Mouse (Mus musculus): ENCODE results near the gene Tlr5. TPM values are rescaled to one million over a fixed set of nuclear protein-coding genes. Genes with fewer than 3 reads are reported as not detected.
A peak's percentile ranks its signal among the peaks of the same experiment; 100 is the strongest.

Gene Tlr5
- polyA plus RNA-seq, 1 experiment from 2014 or later, result 1.2 TPM

- no peak overlapping the region for H3K4me2 ChIP-seq (replicated peaks; ENCODE audit: low read depth)
- H3K36me3 ChIP-seq (ENCODE audit: control insufficient read depth, insufficient read depth, low read length), result no peaks in the 10 kb centered on the region
- no peak for TF ChIP-seq EP300 (optimal IDR thresholded peaks at IDR 0.05)
- TF ChIP-seq CTCF (IDR thresholded peaks at IDR 0.05; ENCODE audit: low read depth), result peak; percentile 26; the same call in 1 of the 2 replicates
- H3K4me1 ChIP-seq (replicated peaks; ENCODE audit: control insufficient read depth, insufficient read depth), result no peaks in the 10 kb centered on the region
- DNase-seq (ENCODE audit: low spot score) (no peak), ATAC-seq (ENCODE audit: low FRiP score, low TSS enrichment) (no peak)
- no peak overlapping the region for H3K27ac ChIP-seq (replicated peaks)
- no peaks in the 10 kb centered on the region for H3K9me3 ChIP-seq (ENCODE audit: control insufficient read depth, low read length)
- H3K9ac ChIP-seq (ENCODE audit: low read length), result no peak overlapping the region
- no peaks in the 10 kb centered on the region for H3K27me3 ChIP-seq (ENCODE audit: control insufficient read depth, insufficient read depth, low read length)
- WGBS, result 82% methylated on average over 14 of the region's 14 CpGs
- no peak overlapping the region for H3K4me3 ChIP-seq (ENCODE audit: low read depth, low read length)
Measured at GRCm38 (mm10) chr1:182974826-182975225, 20.2 kb downstream of the Tlr5 start.

GRCm38 (mm10) chr1:182980702-182981101 is 26.1 kb downstream of the Tlr5 start:
- no peak overlapping the region for H3K4me2 ChIP-seq (replicated peaks; ENCODE audit: low read depth)
- H3K36me3 ChIP-seq (ENCODE audit: control insufficient read depth, insufficient read depth, low read length), result no peaks in the 10 kb centered on the region
- 67% methylated on average over 6 of the region's 6 CpGs for WGBS
- DNase-seq (ENCODE audit: low spot score) (no peak), ATAC-seq (ENCODE audit: low FRiP score, low TSS enrichment) (no peak)
- no peak overlapping the region for H3K4me3 ChIP-seq (ENCODE audit: low read depth, low read length)
- H3K27ac ChIP-seq (replicated peaks), result no peak overlapping the region
- H3K9ac ChIP-seq (ENCODE audit: low read length), result no peak overlapping the region
- H3K9me3 ChIP-seq (ENCODE audit: control insufficient read depth, low read length), result no peaks in the 10 kb centered on the region
- TF ChIP-seq CTCF (IDR thresholded peaks at IDR 0.05; ENCODE audit: low read depth) (no peak), EP300 (optimal IDR thresholded peaks at IDR 0.05) (no peak)
- H3K4me1 ChIP-seq (replicated peaks; ENCODE audit: control insufficient read depth, insufficient read depth), result no peaks in the 10 kb centered on the region
- no peaks in the 10 kb centered on the region for H3K27me3 ChIP-seq (ENCODE audit: control insufficient read depth, insufficient read depth, low read length)

GRCm38 (mm10) chr1:182982995-182983394 is 28.4 kb downstream of the Tlr5 start:
- Histone ChIP-seq H3K27ac (replicated peaks) (peak overlapping the region; percentile 46; the same call in 1 of the 2 replicates), H3K27me3 (ENCODE audit: control insufficient read depth, insufficient read depth, low read length) (no peaks in the 10 kb centered on the region), H3K4me1 (replicated peaks; ENCODE audit: control insufficient read depth, insufficient read depth) (no peaks in the 10 kb centered on the region), H3K9ac (ENCODE audit: low read length) (0 out of 2 replicates have a peak overlapping the region, but pooled peaks have one; percentile 55), H3K4me2 (replicated peaks; ENCODE audit: low read depth) (peak overlapping the region; percentile 44), H3K4me3 (ENCODE audit: low read depth, low read length) (no peak overlapping the region), H3K36me3 (ENCODE audit: control insufficient read depth, insufficient read depth, low read length) (no peaks in the 10 kb centered on the region), H3K9me3 (ENCODE audit: control insufficient read depth, low read length) (no peaks in the 10 kb centered on the region)
- ATAC-seq (ENCODE audit: low FRiP score, low TSS enrichment) (peak; percentile 98), DNase-seq (ENCODE audit: low spot score) (peak; percentile 96)
- under 1% methylated on average over 13 of the region's 15 CpGs for WGBS
- TF ChIP-seq EP300 (optimal IDR thresholded peaks at IDR 0.05) (no peak), CTCF (IDR thresholded peaks at IDR 0.05; ENCODE audit: low read depth) (peak; percentile 73)

- H3K4me1 ChIP-seq (replicated peaks; ENCODE audit: control insufficient read depth, insufficient read depth), result no peaks in the 10 kb centered on the region
- peak overlapping the region; percentile 44 for H3K4me2 ChIP-seq (replicated peaks; ENCODE audit: low read depth)
- WGBS, result 40% methylated on average over 14 of the region's 14 CpGs
- ATAC-seq (ENCODE audit: low FRiP score, low TSS enrichment) (0 out of 2 replicates have a peak, but pooled peaks have one; percentile 8), DNase-seq (ENCODE audit: low spot score) (no peak)
- no peak overlapping the region for H3K4me3 ChIP-seq (ENCODE audit: low read depth, low read length)
- no peaks in the 10 kb centered on the region for H3K9me3 ChIP-seq (ENCODE audit: control insufficient read depth, low read length)
- 0 out of 2 replicates have a peak overlapping the region, but pooled peaks have one; percentile 55 for H3K9ac ChIP-seq (ENCODE audit: low read length)
- no peak for TF ChIP-seq EP300 (optimal IDR thresholded peaks at IDR 0.05)
- no peak for TF ChIP-seq CTCF (IDR thresholded peaks at IDR 0.05; ENCODE audit: low read depth)
- H3K27me3 ChIP-seq (ENCODE audit: control insufficient read depth, insufficient read depth, low read length), result no peaks in the 10 kb centered on the region
- H3K36me3 ChIP-seq (ENCODE audit: control insufficient read depth, insufficient read depth, low read length), result no peaks in the 10 kb centered on the region
- peak overlapping the region; percentile 46 for H3K27ac ChIP-seq (replicated peaks)
Measured at GRCm38 (mm10) chr1:182983496-182984127, 29.0 kb downstream of the Tlr5 start.

GRCm38 (mm10) chr1:182986243-182986642 is 31.7 kb downstream of the Tlr5 start:
- 38% methylated on average over 13 of the region's 13 CpGs for WGBS
- TF ChIP-seq EP300 (optimal IDR thresholded peaks at IDR 0.05), result peak; percentile 65
- no peak for TF ChIP-seq CTCF (IDR thresholded peaks at IDR 0.05; ENCODE audit: low read depth)
- ATAC-seq (ENCODE audit: low FRiP score, low TSS enrichment) (peak; percentile 30; the same call in 1 of the 2 replicates), DNase-seq (ENCODE audit: low spot score) (no peak)
- no peak overlapping the region for H3K4me3 ChIP-seq (ENCODE audit: low read depth, low read length)
- H3K9me3 ChIP-seq (ENCODE audit: control insufficient read depth, low read length), result no peaks in the 10 kb centered on the region
- H3K36me3 ChIP-seq (ENCODE audit: control insufficient read depth, insufficient read depth, low read length), result no peaks in the 10 kb centered on the region
- 0 out of 2 replicates have a peak, but pooled peaks cover 2% of the 10 kb centered on the region for H3K4me1 ChIP-seq (replicated peaks; ENCODE audit: control insufficient read depth, insufficient read depth)
- no peaks in the 10 kb centered on the region for H3K27me3 ChIP-seq (ENCODE audit: control insufficient read depth, insufficient read depth, low read length)
- H3K4me2 ChIP-seq (replicated peaks; ENCODE audit: low read depth), result no peak overlapping the region
- peak overlapping the region; percentile 59 for H3K27ac ChIP-seq (replicated peaks)
- no peak overlapping the region for H3K9ac ChIP-seq (ENCODE audit: low read length)

- Histone ChIP-seq H3K4me3 (ENCODE audit: low read depth, low read length) (no peak overlapping the region), H3K27ac (replicated peaks) (peak overlapping the region; percentile 59), H3K9ac (ENCODE audit: low read length) (no peak overlapping the region), H3K4me1 (replicated peaks; ENCODE audit: control insufficient read depth, insufficient read depth) (0 out of 2 replicates have a peak, but pooled peaks cover 2% of the 10 kb centered on the region), H3K27me3 (ENCODE audit: control insufficient read depth, insufficient read depth, low read length) (no peaks in the 10 kb centered on the region), H3K4me2 (replicated peaks; ENCODE audit: low read depth) (no peak overlapping the region), H3K9me3 (ENCODE audit: control insufficient read depth, low read length) (no peaks in the 10 kb centered on the region), H3K36me3 (ENCODE audit: control insufficient read depth, insufficient read depth, low read length) (no peaks in the 10 kb centered on the region)
- no peak for DNase-seq (ENCODE audit: low spot score)
- ATAC-seq (ENCODE audit: low FRiP score, low TSS enrichment), result no peak
- WGBS, result 68% methylated on average over 11 of the region's 11 CpGs
- TF ChIP-seq EP300 (optimal IDR thresholded peaks at IDR 0.05) (no peak), CTCF (IDR thresholded peaks at IDR 0.05; ENCODE audit: low read depth) (no peak)
Measured at GRCm38 (mm10) chr1:182986750-182987149, 32.2 kb downstream of the Tlr5 start.
